Mouse (Mus musculus): ENCODE measurements around the gene Srcin1.

The Srcin1 gene

DNA sequence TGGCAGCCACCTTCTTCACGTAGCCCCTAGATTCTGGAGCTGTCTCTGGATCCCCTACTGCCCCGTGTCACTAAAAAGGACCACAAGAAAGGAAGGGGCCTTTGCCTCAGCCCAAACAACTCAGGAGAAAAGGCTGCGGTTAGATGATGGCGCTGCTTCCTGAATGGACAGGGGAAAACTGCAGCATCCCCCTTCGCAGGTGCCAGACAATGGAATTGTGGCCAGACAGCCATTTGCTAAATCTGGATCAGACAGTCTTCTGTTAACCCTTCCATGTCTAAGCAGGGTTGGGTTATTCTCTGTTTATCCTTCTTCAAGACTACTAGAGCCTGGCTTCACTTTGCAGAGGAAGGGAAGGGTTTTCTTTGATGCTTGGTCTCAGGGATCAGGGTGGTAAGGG, 45.0 kb downstream of the Srcin1 start:
- no peak for DNase-seq

GRCm38 (mm10) chr11:97530069-97530468, 45.9 kb downstream of the Srcin1 start:
- no peak for DNase-seq

GRCm38 (mm10) chr11:97528282-97528808, 47.6 kb downstream of the Srcin1 start:
- peak; percentile 84 for DNase-seq

GRCm38 (mm10) chr11:97525313-97525712, 50.7 kb downstream of the Srcin1 start:
- DNase-seq = no peak

GRCm38 (mm10) chr11:97524306-97524705, 51.7 kb downstream of the Srcin1 start:
- no peak for DNase-seq

- DNase-seq = peak; percentile 84
These were observed 52.1 kb downstream of the Srcin1 start for GRCm38 (mm10) chr11:97523827-97524261.

- DNase-seq = no peak
These were observed 52.9 kb downstream of the Srcin1 start for GRCm38 (mm10) chr11:97523107-97523506.

DNA sequence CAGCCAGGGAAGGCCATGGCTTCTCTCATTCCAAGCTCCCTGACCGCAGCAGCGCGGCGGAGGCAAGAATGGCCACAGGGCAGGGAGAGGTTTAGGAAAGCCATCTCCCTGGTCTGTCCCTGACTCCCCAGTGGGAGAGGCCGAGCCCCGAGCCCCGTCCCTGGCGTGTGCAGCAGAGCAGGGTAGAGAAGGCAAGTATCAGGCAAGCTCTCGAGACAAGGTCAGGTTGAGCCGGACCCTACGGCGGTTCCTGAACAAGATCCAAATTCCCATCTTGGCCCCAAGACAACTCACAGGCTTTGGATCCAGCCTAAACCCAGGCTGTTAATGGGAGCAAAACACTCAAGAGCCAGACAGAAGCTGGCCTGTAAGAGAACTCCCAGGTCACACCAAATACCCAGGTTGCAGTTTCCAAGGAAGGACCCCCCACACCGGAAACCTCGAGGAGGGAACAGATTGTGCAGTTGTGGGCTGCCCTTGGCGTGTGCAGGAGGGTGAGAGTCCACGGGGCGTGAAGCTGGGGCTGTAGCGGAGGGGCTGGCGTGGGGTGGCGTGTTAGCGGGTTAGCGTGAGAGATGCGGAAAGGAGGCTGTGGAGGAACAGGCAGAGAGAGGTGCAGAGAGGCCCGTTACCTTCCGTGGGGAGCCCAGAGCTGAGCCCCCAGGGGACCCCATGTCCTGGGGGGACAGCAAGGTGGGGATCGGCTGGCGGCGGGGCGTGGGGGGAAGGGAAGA, 54.1 kb downstream of the Srcin1 start:
- peak; percentile 62 for DNase-seq

DNA sequence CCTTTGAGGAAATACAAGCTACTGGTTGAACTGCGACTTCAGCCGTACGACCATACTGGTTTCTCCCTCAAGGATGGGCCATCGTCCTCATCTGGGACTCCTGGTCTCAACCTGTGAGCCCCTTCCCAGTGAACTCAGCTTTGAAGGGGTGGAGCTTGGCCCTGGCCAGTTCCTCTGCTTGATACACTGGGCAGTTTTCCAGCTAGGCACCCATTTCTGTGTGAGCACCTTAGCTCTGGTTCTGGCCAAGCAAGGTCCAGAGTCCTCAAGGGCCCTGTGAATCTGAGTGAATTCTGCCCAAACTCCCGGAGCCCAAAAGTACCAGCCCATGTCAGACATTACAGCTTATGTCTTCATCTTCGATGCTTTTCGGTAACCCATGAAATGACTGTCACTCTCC, 55.4 kb downstream of the Srcin1 start:
- DNase-seq = peak; percentile 80

- no peak for DNase-seq
These were observed 62.9 kb downstream of the Srcin1 start for GRCm38 (mm10) chr11:97513066-97513465.

- no peak for DNase-seq
These were observed 63.5 kb downstream of the Srcin1 start for GRCm38 (mm10) chr11:97512511-97512910.

- DNase-seq = peak; percentile 39
These were observed 64.2 kb downstream of the Srcin1 start for GRCm38 (mm10) chr11:97511661-97512369.

GRCm38 (mm10) chr11:97510966-97511660, 64.9 kb downstream of the Srcin1 start:
- peak; percentile 59 for DNase-seq

- no peak for DNase-seq
These were observed 66.1 kb downstream of the Srcin1 start for GRCm38 (mm10) chr11:97509715-97510485.

- DNase-seq = no peak
These were observed 66.9 kb downstream of the Srcin1 start for GRCm38 (mm10) chr11:97509058-97509457.

- no peak for DNase-seq
These were observed 67.8 kb downstream of the Srcin1 start for GRCm38 (mm10) chr11:97508198-97508597.

DNA sequence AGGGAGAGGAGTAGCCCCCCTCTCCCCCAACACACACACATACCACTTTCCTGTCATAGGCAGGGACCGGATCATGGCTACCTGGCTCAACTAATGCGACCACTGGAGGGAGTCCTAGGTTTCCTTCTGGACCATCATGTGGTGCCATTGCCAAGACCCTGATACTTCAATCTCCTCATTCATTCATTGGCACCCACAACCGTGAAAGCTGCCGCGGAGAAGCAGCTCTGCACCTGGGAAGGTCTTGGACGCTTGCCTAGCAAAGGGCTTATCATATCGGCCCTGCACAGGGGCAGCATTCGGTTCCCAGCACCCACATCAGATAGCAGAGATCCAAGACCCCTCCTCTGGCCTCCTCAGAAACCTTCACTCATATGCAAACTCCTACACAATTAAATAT, 69.7 kb downstream of the Srcin1 start:
- DNase-seq = no peak

DNA sequence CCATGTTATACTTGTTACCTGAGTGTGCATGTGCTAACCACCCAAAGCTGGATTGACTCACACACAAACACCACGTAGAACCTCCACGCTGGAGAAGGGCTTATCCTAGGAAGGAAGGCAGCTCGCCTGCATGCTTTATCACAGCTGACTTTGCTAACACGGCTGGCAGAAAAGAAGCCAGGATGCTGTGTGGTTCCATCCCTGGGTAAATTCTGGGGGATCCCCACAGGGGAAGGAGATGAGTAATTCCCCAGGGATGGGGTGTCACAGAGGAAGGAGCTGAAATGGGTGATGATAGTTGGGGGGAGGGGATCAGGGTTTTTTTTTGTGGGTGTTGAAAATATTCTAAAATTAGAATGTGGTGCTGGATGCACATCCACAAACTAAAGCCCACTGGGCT, 70.2 kb downstream of the Srcin1 start:
- no peak for DNase-seq

DNA sequence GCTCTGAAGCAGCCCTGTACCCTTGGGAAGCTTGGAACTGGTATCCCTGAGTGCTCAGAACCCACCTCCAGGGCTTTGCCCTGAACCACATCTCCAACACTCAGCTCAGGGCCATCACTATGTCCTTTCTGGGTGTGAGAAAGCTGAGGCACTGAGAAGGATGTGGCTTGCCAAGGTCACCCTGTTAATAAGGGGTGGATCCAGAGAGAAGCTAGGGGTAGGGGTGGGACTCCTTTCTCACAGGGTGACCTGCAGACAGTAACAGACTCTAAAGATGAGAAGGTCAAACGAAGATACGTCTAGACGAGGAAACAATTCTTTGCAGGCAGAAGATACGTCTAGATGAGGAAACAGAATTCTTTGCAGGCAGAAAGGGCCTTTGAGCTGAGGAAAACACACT, 73.1 kb downstream of the Srcin1 start:
- DNase-seq = no peak

- DNase-seq = no peak
These were observed 73.6 kb downstream of the Srcin1 start for GRCm38 (mm10) chr11:97502383-97502782.

GRCm38 (mm10) chr11:97500720-97501448, 75.1 kb downstream of the Srcin1 start:
- no peak for DNase-seq

Data from kidney, adult 11 months (tissue).